Mouse (Mus musculus) kidney, postnatal 14 days (tissue): ENCODE measurements at regions not wholly inside any gene's neighbourhood (a gene's known extent, or its start where the extent isn't known, plus 50 kb on each side); places are given as distances from the start of the nearest gene placed in this dataset.
"Not testable (repeated sequence)": the region's sequence is repeated elsewhere in the genome, so short reads cannot be mapped to it uniquely, and the experiment has no call there.

Experiments used
- DNase-seq: peaks from one replicate; pipeline ENCODE4 v3.0.0; 2022; ENCODE audit warnings: mixed read lengths

DNA sequence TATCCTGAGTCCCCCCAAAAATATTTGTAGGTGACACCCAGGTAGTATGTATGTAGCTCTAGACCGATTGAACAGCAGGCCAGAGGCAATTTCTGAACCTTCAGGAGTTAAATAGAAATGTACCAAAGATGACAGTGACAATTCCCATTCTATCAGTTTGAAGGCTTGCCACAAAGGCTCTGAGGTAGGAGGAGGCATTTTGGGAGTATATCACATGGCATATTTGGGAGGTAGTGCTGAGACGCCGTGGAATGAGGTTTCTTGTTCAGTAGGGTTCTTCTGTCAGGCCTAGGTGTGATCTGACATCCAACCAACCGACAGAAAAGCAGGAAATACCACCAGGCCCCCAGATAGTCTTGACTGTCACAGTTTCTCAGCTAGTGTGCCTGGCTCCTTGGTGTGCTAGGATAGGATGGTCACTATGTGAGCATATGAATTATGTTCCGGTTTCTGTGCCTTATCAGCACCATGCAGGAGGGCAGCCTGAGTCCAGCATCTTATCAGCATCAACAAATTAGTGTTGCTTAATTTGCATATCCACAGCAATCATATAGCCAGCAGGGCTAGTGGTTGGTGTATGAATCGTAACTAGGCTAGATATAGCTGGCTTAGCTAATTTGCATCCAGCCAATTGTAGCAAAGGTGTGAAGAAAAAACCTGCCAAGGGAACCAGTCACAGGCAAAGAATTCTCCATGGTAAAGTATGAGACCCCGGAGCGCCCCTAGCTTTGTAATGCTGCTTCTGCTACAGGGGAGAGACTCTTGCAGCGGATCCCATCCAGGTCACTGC is 136.3 kb upstream of the Bcor start:
- no peak for DNase-seq

DNA sequence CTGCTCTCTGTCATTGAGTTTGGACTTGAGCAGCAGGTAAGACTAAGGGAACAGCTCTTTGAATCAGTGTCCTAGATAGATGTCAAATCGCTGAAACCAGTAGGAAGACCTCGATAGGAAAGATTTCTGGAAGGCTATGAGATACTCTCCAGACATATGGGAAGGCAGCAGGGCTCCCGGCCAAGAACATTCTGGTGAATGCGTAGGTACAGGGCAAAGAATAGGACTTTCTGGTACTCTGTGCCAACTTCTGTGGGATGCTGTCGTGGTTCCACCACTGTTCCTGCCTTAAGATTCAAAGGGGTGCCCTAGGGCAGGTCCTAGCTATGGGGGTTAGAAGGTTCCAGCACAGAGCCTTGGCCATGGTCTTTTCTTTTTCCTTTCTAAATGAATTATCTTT is 138.5 kb upstream of the Bcor start:
- no peak for DNase-seq

DNA sequence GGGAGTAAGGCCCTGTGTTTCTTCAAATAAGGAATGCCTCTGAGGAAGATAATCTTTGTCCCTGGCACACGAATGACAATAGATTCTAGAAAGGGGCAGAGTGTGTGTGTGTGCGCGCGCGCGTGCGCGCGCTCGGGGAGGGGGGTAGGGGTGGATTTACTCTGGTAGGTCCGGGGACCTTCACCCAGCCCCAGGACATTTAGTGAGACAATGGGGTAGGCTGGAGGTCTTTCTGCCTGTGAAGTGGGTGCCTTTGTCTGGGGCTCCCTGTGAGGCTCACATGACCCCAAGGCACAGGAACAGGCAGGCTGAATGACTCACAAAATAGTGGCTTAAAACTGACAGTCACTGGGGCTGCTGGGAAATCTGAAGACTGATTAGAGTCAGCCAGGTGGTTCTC is 139.1 kb upstream of the Bcor start:
- no peak for DNase-seq

DNA sequence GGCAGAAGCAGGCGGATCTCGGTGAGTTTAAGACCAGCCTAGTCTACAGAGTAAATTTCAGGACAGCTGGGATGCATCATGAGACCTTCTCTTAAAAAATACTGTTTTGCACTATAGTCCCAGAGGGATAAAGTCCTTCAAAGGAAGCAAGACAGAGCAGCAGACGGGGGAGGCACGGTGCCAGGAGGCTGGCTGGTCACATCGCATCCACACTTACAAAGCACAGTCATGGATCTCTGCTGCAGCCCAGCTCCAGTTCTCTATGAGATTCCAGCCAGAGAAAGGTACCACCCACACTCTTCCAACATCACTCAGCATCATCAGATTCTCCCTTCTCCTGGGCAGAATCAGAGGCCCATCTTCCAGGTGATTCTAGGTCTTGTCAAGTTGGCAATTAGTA is 144.5 kb upstream of the Bcor start:
- DNase-seq = peak; percentile 45

DNA sequence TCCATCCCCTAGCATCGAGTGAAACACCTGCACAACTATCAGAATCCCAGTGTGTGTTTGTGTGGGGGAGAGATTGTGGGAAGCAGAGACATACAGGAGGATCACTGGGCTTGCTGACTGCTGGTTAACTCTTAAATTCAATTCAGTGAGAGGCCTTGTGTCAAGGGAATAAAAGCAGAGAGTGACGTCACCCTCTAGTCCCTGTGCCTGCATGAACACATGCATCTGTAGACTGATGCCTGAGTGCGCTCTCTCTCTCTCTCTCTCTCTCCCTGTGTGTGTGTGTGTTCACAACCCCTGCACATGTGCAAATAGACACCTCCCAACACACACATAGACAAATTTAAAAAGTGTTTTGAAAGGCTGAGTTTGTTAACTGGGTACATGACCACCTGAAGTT is 146.8 kb upstream of the Bcor start:
- no peak for DNase-seq

DNA sequence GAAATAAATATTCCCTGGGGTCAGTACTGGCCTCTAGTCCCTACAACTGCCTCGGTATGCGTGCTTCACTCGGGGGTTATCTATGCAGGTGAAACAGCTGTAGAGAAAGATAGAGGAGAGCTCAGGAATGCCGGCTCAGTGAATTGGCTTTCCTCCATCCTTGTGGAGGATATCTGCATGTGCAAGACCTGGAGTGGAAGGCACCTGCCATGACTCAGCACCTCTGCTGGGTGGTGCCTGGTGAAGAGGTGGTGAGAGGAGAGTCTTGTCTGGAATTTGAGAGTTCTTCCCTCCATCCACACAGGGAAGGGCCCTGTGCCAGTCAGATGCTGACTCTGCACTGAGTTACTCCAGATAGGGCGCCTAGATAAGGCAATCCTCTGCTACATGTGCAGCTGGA is 152.4 kb upstream of the Bcor start:
- DNase-seq = no peak

DNA sequence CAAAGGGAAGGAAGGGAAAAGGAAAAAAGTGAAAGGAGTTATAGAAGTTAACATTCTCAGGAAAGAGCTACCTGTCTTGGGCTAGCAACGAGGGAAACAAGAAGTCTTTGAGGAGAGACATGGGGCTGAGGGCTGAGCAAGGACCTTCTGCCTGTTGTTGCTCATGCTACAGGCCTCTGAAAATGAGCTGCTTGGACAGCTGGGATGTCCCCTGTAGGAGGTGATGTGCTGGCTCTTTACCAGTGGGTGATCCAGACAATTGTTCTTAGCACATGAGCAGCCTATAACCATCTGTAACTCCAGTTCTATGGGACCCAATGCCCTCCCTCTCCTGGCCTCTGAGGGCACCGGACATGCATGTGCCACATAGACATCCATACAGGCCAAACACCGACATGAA is 155.5 kb upstream of the Bcor start:
- no peak for DNase-seq

DNA sequence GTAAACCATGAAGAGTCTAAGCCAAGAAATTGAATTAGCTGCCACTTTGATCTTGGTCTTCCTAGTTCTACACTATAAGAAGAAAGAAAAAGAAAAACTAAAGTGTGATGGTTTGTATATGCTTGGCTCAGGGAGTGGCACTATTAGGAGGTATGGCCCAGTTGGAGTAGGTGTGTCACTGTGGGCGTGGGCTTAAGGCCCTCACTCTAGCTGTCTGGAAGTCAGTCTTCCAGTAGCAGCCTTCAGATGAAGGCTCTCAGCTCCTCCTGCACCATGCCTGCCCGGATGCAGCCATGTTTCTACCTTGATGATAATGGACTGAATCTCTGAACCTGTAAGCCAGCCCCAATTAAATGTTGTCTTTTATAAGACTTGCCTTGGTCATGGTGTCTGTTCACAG is 157.3 kb upstream of the Bcor start:
- not testable (repeated sequence) for DNase-seq

DNA sequence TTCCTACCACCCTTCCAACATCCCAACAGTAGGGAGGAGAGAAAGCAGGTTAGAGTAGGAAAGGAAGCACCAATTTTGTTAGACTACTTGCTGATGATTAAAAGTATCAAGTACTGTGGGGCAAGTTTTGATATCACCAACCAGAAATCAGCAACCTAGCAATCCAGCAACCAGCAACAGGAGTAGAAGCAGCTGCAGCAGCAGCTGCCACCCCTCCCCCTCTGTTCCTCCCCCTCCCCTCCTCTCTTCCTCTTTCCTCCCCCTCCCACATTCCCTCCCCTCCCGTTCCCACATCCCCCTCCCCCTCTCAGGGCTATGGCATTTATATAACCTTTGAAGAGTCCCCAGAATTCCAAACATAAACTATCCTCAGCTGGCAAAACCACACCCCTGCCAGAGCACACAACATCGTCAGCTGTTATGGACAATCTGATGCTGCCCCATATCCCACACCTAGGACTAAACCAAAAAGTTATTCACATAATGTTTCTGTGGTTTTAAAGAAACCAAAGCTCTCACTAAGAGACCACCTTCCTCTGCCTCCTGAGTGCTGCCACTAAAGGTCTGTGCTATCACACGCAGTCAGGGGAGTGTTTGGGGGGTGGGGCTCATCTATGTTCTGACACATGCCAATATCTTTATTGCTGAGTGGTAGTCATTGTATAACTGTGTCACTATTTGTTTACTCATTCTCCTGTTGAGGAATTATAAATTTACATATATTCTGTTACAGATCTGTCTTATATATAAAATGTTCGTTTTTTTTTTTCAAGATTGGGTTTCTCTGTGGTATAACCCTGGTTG is 158.9 kb upstream of the Bcor start:
- DNase-seq = no peak

DNA sequence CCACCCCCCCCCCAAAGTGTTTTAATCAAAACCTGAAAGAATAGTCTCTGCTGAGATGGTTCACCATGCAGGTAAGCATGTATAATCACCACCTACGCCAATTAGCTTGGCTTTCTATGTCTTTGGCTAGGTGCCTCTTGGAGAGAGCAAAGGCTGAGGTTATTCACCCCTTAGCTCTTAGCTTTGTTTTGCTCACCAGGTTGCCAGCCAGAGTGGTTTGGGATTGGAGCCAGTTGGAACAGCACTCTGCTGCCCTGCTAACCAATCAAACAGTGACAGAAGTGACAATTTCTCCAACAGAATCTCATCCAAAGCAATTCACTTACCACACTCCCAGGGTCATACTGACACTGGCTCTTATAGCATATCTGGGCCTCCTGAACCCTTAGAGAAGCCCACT is 162.3 kb upstream of the Bcor start:
- DNase-seq = peak; percentile 55

DNA sequence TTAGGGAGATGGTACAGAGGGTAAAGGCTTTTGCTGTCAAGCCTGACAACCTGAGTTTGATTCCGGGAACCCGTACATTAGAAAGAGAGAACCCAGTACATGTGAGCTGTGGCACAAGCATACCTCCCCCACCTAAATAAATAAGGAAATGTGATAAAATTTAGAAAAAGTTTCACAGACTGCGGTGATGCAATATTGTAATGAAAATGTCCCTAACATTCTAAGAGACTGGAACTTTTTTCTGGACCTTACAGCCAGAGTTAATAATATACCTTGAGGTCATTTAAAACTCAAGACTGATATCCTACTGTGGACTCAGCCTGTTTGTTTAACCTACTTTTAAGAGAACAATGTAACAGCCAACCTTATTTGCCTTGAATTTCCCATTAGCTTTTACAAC is 163.1 kb upstream of the Bcor start:
- no peak for DNase-seq

DNA sequence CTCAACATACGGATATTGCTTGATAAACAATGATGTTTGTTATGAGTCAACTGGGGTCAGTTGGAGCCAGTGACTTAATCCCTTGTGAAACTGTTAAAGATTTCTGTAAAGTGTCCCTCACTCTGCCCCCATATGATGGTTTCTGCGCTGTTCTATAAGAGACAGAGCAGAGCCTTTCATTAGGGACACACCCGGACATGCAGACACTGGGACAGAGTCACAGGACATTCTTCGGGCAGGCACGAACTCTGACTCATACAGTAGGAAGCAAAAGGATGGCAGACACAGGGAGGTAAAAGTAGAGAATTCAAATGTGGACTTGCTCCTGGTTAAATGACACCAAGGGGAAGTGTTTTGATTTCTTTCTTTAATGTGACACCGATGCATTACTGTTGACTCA is 163.7 kb upstream of the Bcor start:
- no peak for DNase-seq

DNA sequence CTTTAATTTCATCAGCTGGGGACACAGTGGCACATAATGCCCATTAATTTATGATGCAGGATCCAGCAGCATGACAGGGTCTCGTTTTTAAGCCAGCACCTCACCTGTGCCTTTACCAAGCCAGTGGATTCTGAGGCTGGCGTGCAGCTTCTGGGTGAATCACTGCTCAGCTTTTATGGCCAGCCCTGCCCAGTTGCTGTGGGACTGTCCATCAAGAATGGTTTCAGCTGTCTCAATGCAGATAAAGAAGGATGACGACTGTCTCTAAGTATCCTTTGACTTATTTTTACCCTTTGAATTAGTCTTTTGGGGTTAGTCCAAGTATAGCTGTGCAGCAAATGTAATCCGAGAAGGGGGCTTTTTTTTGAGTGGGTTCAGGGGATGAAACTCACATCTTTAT is 167.3 kb upstream of the Bcor start:
- DNase-seq = no peak

DNA sequence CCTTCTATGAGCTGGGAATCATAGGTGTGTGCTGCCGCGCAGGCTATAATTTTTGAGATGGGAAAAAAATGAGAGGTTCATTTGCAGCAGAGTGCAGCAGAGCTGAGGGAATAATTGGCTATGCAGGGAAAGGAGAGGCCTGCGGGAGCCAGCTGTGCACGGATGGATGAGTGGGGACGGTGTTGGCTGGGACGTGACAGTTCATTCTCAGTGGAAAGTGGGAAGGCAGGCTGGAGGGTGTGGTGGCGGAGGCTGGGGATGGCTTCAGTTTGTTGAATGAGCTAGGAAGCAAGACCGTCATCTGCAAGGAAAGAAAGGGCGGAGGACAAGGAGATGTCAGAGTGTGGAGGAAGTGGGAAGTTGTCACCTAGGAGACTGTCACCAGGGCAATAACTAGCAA is 180.4 kb upstream of the Bcor start:
- no peak for DNase-seq

DNA sequence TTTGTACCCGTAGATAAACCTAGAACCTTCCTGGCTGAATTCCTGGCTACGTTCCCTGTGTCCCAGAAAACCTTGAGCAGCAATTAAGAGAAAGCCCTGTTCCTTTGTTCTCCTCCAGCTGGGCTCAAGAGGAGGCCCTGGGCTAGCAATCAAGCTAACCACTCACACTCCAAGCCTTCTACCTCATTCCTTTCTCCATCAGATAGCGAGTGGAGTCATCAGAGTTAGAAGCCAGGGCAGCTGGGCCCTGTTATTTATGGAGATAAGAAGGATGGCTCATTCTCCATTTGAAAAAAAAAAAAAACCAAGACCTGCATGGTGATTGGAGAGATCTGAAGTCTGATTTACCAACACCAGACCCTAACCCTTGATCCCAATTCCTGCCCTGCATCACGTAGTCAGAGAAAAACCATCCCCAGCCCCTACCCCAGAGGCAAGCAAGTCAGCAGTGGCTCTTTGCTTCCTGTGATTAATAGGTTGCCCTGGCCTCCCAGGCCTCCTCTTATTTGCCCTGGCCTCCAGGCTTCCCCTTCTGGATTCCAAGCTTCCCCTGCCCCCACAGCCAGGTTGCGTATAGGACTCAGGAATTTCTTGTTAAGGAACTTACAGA is 181.3 kb upstream of the Bcor start:
- DNase-seq = no peak

DNA sequence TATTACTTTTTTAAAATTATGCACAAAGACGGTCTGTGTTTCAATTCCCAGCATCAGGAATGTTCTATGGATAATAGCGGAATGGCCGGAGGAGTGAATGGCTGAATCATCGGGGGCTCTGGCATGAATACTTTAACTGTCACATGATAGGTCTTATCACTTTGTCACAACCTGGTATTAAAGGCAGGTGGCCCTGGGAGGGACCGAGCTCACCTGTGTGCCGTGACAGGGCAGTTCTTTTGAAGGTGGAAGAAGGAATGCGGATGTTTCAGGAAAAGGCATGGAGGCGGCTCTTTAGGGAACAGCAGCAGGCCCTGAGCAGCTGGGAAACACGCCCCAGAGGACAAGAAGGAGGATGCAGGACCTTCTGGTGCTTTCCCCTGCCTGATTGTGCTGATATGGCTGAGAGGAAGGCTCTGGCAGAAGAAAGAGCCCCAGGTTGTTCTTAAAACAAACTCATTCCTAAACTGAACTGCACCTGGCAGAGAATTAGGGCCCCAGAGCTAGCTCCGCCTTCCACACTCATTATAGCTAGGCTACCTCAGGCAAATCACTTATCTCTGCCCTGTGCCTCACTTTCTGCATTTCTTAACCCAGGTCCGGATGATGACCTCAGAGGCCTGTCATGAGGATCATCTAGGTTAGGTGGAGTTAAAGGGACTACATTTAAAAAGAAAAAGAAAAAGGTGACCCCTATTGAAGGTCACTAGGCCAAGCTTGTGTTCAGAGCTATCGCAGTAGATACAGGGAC is 184.8 kb upstream of the Bcor start:
- no peak for DNase-seq

DNA sequence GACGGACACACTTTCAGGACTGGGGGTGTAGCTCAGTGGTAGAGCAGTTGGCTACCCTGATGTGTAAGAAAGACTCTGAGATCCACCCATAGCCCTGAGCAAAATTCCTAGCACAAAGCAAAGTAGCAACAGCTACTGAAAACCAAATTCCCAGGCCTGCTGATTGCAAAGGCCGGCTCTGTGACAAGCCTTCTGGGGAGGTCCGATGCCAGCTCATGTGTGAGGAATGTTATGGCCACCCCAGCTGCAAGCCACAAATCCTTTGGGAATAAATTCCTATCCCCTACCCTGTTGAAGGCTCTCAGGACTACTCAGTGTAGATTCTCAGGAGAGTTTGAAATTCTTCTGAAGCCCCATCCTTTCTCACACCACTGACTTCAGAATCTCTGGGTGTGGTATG is 186.7 kb upstream of the Bcor start:
- DNase-seq = no peak

DNA sequence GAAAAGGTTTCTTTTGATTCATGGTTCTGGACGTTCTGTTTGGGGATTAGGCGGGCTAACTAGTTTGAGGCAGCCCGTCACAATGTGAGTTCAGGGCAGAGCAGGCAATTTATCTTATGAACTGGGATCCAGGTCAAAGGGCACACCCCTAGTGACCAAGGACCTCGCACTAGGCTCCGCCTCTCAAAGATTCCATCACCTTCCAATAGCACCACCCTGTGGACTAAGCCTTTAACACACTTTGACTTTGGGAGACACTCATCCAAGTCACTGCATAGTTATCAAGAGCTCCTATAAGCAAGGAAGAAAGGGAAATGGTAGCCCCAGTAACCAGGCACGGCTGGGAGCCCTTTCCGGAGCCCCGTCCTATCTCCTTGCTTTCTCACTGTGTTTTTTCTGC is 188.0 kb upstream of the Bcor start:
- DNase-seq = no peak

DNA sequence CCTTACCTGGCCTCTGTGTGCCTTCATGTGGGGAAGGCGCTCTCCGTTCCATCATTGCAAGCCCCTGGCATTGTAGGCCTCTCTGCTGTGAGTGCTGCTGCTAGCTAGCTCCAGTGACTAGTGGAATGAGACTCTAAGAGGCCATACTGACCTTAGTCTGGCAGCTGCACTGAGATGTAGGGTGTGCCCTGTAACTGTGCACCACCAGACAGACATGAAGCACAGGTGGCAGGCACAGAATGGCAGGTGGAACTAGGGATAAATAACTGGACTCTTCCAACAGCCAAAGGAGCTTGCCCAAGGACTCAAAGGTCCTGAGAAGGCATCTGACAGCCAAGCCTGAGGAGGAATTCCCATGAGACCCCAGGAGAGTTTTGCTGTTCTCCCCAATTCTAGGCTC is 194.7 kb upstream of the Bcor start:
- DNase-seq = no peak

DNA sequence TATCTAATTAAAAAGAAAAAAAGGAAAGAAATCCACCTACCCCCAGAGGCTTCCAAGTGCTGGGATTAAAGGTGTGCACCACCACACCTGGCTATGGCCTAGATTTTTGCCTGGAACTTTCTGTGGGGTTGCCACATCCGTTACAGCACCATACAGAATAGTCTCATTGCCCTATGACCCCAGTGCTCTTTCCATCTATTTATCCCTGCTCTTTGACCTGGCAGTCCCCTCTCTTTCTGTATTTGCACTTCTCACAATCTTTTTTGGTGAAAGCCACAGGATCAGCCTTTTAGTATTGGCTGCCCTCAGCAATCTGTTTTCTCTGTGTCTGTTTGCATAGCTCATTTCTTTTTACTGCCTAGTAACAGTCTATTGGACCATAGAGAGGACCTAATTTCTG is 197.9 kb upstream of the Bcor start:
- DNase-seq = no peak

DNA sequence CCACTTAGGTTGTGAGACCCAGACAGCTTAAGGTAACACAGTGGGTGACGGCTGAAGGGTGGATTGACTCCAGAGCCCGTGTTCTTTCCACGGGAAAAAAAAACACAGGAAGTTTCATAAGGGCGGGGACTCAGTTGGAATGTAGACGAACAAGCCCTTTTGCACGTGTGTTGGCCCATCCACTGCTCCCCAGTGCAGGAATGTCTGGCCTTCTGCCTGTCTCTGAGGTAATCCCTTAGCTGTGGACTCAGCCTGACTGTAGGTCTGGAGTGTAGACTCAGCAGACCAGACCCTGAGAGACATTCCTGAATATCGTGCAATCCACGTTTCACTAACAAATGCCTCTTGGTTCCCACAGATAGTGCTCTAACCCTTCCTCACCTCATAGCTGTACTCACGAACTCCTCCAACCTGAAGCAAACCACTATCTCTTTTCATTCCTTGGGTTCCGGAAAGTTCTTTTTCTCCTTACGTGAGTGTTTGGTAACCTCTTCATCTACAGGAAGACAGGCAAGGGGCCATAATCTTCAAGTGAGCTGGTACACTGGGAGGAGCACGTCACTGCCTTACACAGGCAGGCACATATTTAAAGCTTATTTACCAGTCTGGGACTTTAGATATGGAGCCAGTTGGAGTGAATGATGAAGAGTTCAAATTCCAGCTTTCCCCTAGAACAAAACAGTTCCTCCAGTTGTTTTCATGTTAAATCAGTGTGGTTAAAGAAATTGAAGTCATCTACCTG is 205.6 kb upstream of the Bcor start:
- DNase-seq = no peak

DNA sequence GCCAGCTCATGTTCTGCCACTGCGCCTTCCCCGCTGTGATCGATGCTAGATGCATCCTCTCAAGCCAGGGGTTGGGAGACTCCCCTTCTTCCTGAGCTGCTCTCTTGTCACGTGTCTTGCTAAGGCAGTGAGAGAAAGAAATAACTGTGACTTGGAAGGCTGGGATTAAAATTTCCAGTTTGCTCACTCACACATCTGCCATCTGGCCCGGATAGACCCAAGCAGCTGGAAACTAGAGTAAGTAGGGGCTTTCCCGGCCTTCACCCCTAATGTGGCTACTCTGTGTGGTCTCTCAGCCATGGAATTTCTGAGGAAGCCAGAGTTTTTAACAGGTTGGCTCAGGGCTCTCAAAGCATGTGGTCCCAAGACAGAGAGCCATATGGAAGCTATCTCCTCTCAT is 206.6 kb upstream of the Bcor start:
- no peak for DNase-seq

DNA sequence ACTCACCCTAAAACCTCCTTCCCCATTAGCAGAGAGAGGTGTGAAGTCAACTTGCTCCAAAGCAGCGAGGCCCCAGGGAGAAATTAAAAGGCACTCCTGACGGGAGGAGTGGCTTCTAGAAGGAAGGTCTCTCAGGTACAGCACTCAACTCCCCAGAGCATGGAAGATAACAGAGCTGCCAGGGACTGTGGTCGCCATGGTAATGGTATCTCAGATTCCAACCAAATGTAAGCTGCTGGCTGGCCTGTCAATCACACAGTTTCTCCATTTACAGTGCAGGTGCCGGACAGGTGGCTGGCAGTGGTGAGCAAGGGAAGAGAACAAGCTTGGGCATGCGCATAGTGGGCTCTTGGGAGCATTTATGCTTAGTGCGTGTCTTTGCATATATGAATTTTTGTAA is 213.5 kb upstream of the Bcor start:
- no peak for DNase-seq
